Mouse (Mus musculus): ENCODE results near the gene Col12a1. TPM values are rescaled to one million over a fixed set of nuclear protein-coding genes. Genes with fewer than 3 reads are reported as not detected.

Col12a1 gene
- polyA plus RNA-seq, 1 experiment: 25.7 TPM

DNA sequence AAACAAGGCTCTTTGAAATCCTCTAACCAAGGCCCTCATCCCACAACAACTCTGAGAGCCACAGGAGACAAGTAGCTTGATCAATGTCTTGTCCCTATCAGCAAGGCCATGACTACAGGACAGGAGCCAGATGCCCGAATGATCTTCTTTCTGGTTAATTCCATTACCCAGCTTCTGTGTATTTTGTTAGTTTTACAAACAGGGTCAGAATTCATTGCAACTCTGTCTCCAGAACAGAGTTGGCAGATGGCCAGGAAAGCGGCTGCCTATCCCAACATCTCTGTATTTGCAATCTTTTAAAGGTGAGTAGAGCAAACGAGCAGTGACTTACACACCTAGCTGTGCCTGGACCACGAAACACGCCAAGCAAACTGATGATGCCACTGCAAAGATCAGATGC is 11.7 kb upstream of the Col12a1 start:
- TF ChIP-seq CTCF (IDR thresholded peaks at IDR 0.05; ENCODE audit: borderline replicate concordance, extremely low read depth, insufficient read depth, insufficient read length) (no peak), POLR2A (IDR thresholded peaks at IDR 0.05; ENCODE audit: borderline replicate concordance, extremely low read depth, insufficient read depth, insufficient read length, poor library complexity, severe bottlenecking) (no peak)
- no peak for DNase-seq (ENCODE audit: low read depth)

DNA sequence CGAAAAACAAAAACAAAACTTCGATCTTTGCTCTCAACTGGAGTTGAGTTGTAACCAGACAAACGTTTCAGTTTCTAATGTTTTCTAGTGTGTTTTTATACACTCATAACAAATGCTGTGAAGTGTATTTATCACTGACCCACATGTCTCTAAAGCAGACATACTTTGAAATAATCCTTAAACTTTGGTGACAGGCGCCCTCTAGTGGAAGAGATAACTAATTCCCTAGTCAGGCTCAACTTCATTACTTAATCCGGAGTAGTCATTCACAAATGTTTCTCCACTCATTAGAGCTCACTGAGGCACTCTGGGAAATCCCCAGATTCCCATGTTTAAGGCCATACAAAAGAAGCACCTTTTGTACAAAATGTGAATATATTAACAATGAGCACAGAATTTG is 4.5 kb upstream of the Col12a1 start:
- DNase-seq (ENCODE audit: low read depth): peak; percentile 81
- TF ChIP-seq CTCF (IDR thresholded peaks at IDR 0.05; ENCODE audit: borderline replicate concordance, extremely low read depth, insufficient read depth, insufficient read length) (peak; percentile 19; the same call in 1 of the 2 replicates), POLR2A (IDR thresholded peaks at IDR 0.05; ENCODE audit: borderline replicate concordance, extremely low read depth, insufficient read depth, insufficient read length, poor library complexity, severe bottlenecking) (no peak)

- peak; percentile 87 for DNase-seq (ENCODE audit: low read depth)
- TF ChIP-seq POLR2A (IDR thresholded peaks at IDR 0.05; ENCODE audit: borderline replicate concordance, extremely low read depth, insufficient read depth, insufficient read length, poor library complexity, severe bottlenecking): no peak
- TF ChIP-seq CTCF (IDR thresholded peaks at IDR 0.05; ENCODE audit: borderline replicate concordance, extremely low read depth, insufficient read depth, insufficient read length): peak; percentile 68; the same call in 1 of the 2 replicates
These were observed 2.4 kb upstream of the Col12a1 start for GRCm38 (mm10) chr9:79721056-79721455.

DNA sequence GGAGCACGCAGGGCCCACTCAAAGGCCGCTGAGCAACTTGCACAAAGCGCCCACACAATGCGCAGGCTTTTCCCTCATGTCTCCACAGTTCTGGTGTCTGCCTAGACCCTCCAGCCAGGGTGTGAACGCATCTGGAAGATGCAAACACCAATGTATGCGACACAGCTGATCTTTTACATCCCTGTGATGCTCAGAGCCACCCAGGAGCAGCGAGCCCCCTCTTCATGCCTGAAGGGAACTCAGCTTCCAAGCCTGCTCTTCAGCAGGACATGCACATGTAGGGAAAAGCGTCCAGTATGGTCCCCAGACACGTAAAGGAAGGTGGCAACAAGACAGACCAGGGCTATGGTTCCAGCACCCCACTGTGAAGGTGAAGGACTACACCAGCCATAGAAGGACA is 1.5 kb upstream of the Col12a1 start:
- DNase-seq (ENCODE audit: low read depth): peak; percentile 4
- TF ChIP-seq POLR2A (IDR thresholded peaks at IDR 0.05; ENCODE audit: borderline replicate concordance, extremely low read depth, insufficient read depth, insufficient read length, poor library complexity, severe bottlenecking) (no peak), CTCF (IDR thresholded peaks at IDR 0.05; ENCODE audit: borderline replicate concordance, extremely low read depth, insufficient read depth, insufficient read length) (no peak)

- DNase-seq (ENCODE audit: low read depth): peak; percentile 55
- TF ChIP-seq POLR2A (IDR thresholded peaks at IDR 0.05; ENCODE audit: borderline replicate concordance, extremely low read depth, insufficient read depth, insufficient read length, poor library complexity, severe bottlenecking): no peak
- TF ChIP-seq CTCF (IDR thresholded peaks at IDR 0.05; ENCODE audit: borderline replicate concordance, extremely low read depth, insufficient read depth, insufficient read length): no peak
These were observed 820 bp upstream of the Col12a1 start for GRCm38 (mm10) chr9:79719451-79719850.

DNA sequence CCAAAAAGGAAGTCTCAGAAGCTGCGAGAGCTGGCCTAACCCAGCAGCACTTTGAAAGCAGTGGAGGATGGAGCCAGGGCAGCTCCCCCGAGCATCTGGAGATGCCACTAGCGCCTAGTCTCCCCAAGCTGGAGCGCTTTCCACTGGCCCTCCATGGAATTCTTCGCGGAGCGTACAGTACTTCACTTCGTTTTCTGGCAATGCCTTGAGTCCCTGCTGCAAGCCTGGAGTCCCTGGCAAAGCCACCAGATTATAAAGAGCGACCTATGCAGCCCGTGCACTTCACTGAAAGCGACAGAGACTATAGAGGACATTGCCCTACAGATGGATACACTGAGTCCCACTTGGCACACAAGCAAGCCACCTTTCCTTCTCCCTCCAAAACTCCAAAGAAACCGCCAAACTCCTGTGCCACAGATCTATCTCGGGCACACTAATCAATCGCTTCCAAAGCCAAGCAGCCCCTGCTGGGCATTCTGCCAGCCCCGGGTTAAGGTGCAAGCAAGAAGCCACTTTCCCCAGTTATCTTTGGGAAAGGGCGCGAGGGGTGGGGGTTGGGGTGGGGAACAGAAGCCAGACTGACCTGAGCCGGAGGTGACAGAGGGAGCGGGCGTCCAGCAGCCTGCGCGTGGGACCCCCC is 675 bp downstream of the Col12a1 start:
- peak; percentile 49 for DNase-seq (ENCODE audit: low read depth)
- TF ChIP-seq POLR2A (IDR thresholded peaks at IDR 0.05; ENCODE audit: borderline replicate concordance, extremely low read depth, insufficient read depth, insufficient read length, poor library complexity, severe bottlenecking) (no peak), CTCF (IDR thresholded peaks at IDR 0.05; ENCODE audit: borderline replicate concordance, extremely low read depth, insufficient read depth, insufficient read length) (no peak)

GRCm38 (mm10) chr9:79716909-79717835 is 1.5 kb downstream of the Col12a1 start:
- DNase-seq (ENCODE audit: low read depth): peak; percentile 90
- TF ChIP-seq POLR2A (IDR thresholded peaks at IDR 0.05; ENCODE audit: borderline replicate concordance, extremely low read depth, insufficient read depth, insufficient read length, poor library complexity, severe bottlenecking) (no peak), CTCF (IDR thresholded peaks at IDR 0.05; ENCODE audit: borderline replicate concordance, extremely low read depth, insufficient read depth, insufficient read length) (peak; percentile 57; the same call in 1 of the 2 replicates)

- DNase-seq (ENCODE audit: low read depth): peak; percentile 58
- TF ChIP-seq CTCF (IDR thresholded peaks at IDR 0.05; ENCODE audit: borderline replicate concordance, extremely low read depth, insufficient read depth, insufficient read length): no peak
- no peak for TF ChIP-seq POLR2A (IDR thresholded peaks at IDR 0.05; ENCODE audit: borderline replicate concordance, extremely low read depth, insufficient read depth, insufficient read length, poor library complexity, severe bottlenecking)
These were observed 2.1 kb downstream of the Col12a1 start for GRCm38 (mm10) chr9:79716496-79716895.

- DNase-seq (ENCODE audit: low read depth): peak; percentile 82
These were observed 4.1 kb downstream of the Col12a1 start for GRCm38 (mm10) chr9:79714471-79715045.

DNA sequence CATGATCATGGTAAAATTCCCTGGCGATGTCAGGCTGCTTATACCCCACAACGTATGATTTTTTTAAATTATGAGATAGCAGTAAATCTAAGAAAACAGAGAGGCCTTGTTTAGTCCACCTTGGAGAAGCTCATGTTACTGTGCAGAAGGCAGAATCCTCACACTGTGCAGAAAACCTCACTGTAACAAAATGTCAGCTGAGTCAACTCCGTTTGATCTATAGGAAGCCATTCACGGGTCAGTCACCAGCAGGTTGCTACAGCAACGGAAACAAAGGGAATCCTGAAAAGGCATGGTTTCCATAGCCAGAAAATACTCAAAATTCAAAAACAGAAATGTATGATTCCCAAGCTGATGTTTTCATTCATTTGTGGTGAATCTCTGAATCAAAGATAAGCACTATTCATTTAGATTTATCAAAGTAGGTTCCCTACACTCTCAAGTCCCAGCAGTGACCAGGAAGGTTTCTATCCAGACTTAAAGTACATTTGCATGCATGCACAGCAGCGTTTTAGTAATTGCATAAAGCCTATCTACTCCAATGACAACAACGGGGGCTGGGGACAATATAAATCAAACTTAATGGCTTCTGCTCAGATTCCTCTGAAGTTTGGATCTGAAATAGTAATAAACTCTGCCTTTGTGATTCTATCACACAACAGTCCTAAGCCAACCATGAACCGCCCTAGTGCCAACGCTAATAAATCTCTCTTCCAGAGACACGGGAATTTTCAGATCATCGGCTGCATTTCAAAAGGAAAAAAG is 28.7 kb downstream of the Col12a1 start:
- peak; percentile 71 for DNase-seq (ENCODE audit: low read depth)
- TF ChIP-seq CTCF (IDR thresholded peaks at IDR 0.05; ENCODE audit: borderline replicate concordance, extremely low read depth, insufficient read depth, insufficient read length) (no peak), POLR2A (IDR thresholded peaks at IDR 0.05; ENCODE audit: borderline replicate concordance, extremely low read depth, insufficient read depth, insufficient read length, poor library complexity, severe bottlenecking) (no peak)

More at GRCm38 (mm10) chr9:79714471-79715045, 4.1 kb downstream of the Col12a1 start:
- TF ChIP-seq CTCF (IDR thresholded peaks at IDR 0.05; ENCODE audit: borderline replicate concordance, extremely low read depth, insufficient read depth, insufficient read length) (no peak), POLR2A (IDR thresholded peaks at IDR 0.05; ENCODE audit: borderline replicate concordance, extremely low read depth, insufficient read depth, insufficient read length, poor library complexity, severe bottlenecking) (no peak)

Data from brain, embryonic 14.5 days (tissue).